Comparison of ENCODE assay signal across 13 mouse cellular contexts in genomic region chr1:58353238-58353893, GRCm38 (mm10). TPM values are rescaled to one million over a fixed set of nuclear protein-coding genes. Genes with fewer than 3 reads are reported as not detected.
DNase-seq lines count a peak whose midpoint lies in the region; ATAC-seq and TF ChIP-seq lines count a peak whose summit lies in the region.
"Had no signal": no experiment of that assay in that cellular context is flagged by ENCODE, and none has a peak within 500 bp of the region (broad histone marks: within the 10 kb centered on the region; RNA-seq: fewer than 3 reads in every experiment).

No protein-coding gene starts in this region.

- H3K4me3 ChIP-seq in kidney, adult 2 months (ENCODE audit: insufficient read depth, low read depth, low read length): no peak overlapping the region
- H3K4me3 ChIP-seq in stomach, embryonic 14.5 days (ENCODE audit: low read depth, low read length): no peak overlapping the region
- H3K4me3 ChIP-seq: embryonic facial prominence, embryonic 15.5 days had no signal

- H3K9ac ChIP-seq in stomach, embryonic 14.5 days (replicated peaks; ENCODE audit: low read depth, low read length): no peak overlapping the region
- H3K9ac ChIP-seq: embryonic facial prominence, embryonic 15.5 days had no signal

- H3K4me1 ChIP-seq in kidney, adult 2 months (ENCODE audit: control insufficient read depth, insufficient read depth, low read length): peaks cover 2% of the 10 kb centered on the region; the same call in 1 of the 2 replicates
- no peaks in the 10 kb centered on the region for H3K4me1 ChIP-seq in stomach, embryonic 14.5 days (ENCODE audit: control insufficient read depth, insufficient read depth, low read length)
- H3K4me1 ChIP-seq: embryonic facial prominence, embryonic 15.5 days had no signal

- no peaks in the 10 kb centered on the region for H3K27me3 ChIP-seq in kidney, adult 2 months (replicated peaks; ENCODE audit: control insufficient read depth, insufficient read depth, low read length)
- no peaks in the 10 kb centered on the region for H3K27me3 ChIP-seq in stomach, embryonic 14.5 days (ENCODE audit: control insufficient read depth, insufficient read depth, low read length)
- H3K27me3 ChIP-seq: embryonic facial prominence, embryonic 15.5 days had no signal

- H3K36me3 ChIP-seq in kidney, adult 2 months (ENCODE audit: control insufficient read depth, insufficient read depth, low read length): no peaks in the 10 kb centered on the region
- no peaks in the 10 kb centered on the region for H3K36me3 ChIP-seq in stomach, embryonic 14.5 days (ENCODE audit: control insufficient read depth, insufficient read depth, low read length)
- H3K36me3 ChIP-seq: embryonic facial prominence, embryonic 15.5 days had no signal

- peak; percentile 35 for DNase-seq in adipocyte (ENCODE audit: low spot score)
- peak; percentile 93 for DNase-seq in kidney, adult 2 months
- peak; percentile 88 for DNase-seq in large intestine, adult 2 months (ENCODE audit: low read depth, low spot score)
- no peak for DNase-seq in thymus, postnatal 4 days
- no peak for DNase-seq in embryo, embryonic 10.5 days (ENCODE audit: low spot score)
- no peak for DNase-seq in left cerebral cortex, postnatal 36 days (ENCODE audit: low spot score in 2 of 2)
- DNase-seq: cerebellum, postnatal 25 days; heart, adult 11 months; heart, postnatal 36 days; lung, postnatal 36 days; right cerebral cortex, postnatal 14 days had no signal

- TF ChIP-seq POLR2A in kidney, adult 2 months (IDR thresholded peaks at IDR 0.05; ENCODE audit: low read depth, low read length): no peak

- no peak overlapping the region for H3K4me2 ChIP-seq in stomach, embryonic 14.5 days (replicated peaks; ENCODE audit: low read depth, low read length)
- H3K4me2 ChIP-seq: embryonic facial prominence, embryonic 15.5 days had no signal

- no peaks in the 10 kb centered on the region for H3K9me3 ChIP-seq in stomach, embryonic 14.5 days (ENCODE audit: control insufficient read depth, low read depth, low read length)
- H3K9me3 ChIP-seq: embryonic facial prominence, embryonic 15.5 days had no signal

- TF ChIP-seq CTCF in kidney, adult 2 months (conservative IDR thresholded peaks at IDR 0.05; ENCODE audit: insufficient read depth, insufficient read length, low read depth, low read length): no peak

- peak; percentile 89 for ATAC-seq in stomach, embryonic 14.5 days (ENCODE audit: insufficient number of reproducible peaks, insufficient read depth, low FRiP score, low read depth)

- WGBS in kidney, adult 2 months: 26% methylated on average over 4 of the region's 4 CpGs
- WGBS in large intestine, adult 2 months: 5% methylated on average over 4 of the region's 4 CpGs
- 36% methylated on average over 4 of the region's 4 CpGs for WGBS in stomach, embryonic 14.5 days

- intact Hi-C loops in left cerebral cortex, postnatal 36 days (cut with DNase I): no loop called here

- peak overlapping the region; percentile 87 for H3K27ac ChIP-seq in kidney, adult 2 months (ENCODE audit: insufficient read depth, low read depth, low read length)
- H3K27ac ChIP-seq in stomach, embryonic 14.5 days (ENCODE audit: low read length): peak overlapping the region; percentile 30; the same call in 1 of the 2 replicates
- H3K27ac ChIP-seq: embryonic facial prominence, embryonic 15.5 days had no signal

RNA-seq across cellular contexts. Expression of gene Bzw1, which starts 39.3 kb away (rescaled TPM):
- 24.8 and 32.2 TPM in 2 replicates for polyA plus RNA-seq in kidney, adult 2 months (2012; rRNA removed)
- 28.9 and 36.4 TPM in 2 replicates for polyA plus RNA-seq in large intestine, adult 2 months (2012; rRNA removed)
- polyA plus RNA-seq in stomach, embryonic 14.5 days (2014; fragmentation: Nextera tagmentation; extraction: Ambion mirVana): 362 and 409 TPM in 2 replicates
- 100 to 1,000 TPM; 138 to 161 TPM for total RNA-seq in left cerebral cortex, postnatal 36 days (2021)

Comparison
In these comparisons a context has a peak if more than half of its experiments do, and no peak if none do; other contexts are left out.
1. DNase-seq: peak in adipocyte (single experiment), kidney, adult 2 months (single experiment) and large intestine, adult 2 months (single experiment); none in thymus, postnatal 4 days (single experiment), embryo, embryonic 10.5 days (single experiment) and left cerebral cortex, postnatal 36 days (0 of 2).